Mouse (Mus musculus) myocyte (in vitro differentiated cells): Measurements from ENCODE around the gene Fam117a.

Experiments used
- E2F4 ChIP-seq: IDR thresholded peaks from one replicate; pipeline ENCODE4 v1.6.1; 2011; ENCODE audit warnings: mild to moderate bottlenecking, control low read depth, moderate library complexity; ENCODE audit not compliant: insufficient read depth
- POLR2AphosphoS2 ChIP-seq: IDR thresholded peaks from one replicate; pipeline ENCODE4 v1.6.1; 2011; ENCODE audit warnings: low read depth, control low read depth; ENCODE audit not compliant: insufficient read length

- TF ChIP-seq E2F4, result no peak
- no peak for TF ChIP-seq POLR2AphosphoS2
Observed at GRCm38 (mm10) chr11:95417341-95417740, 80.5 kb downstream of the Fam117a start.
